Mouse (Mus musculus) hindbrain, embryonic 16.5 days (tissue): ENCODE data around the gene Fga. TPM values are rescaled to one million over a fixed set of nuclear protein-coding genes. Genes with fewer than 3 reads are reported as not detected.

ENCODE experiments used
- ATAC-seq: fragments of 200-750 bp; cut with Nextera tagmentation; 2 replicates; pipeline ENCODE4 v1.8.0; 2017; ENCODE audit warnings: moderate TSS enrichment, moderate library complexity
- H3K27ac ChIP-seq: fragments of 300-500 bp; sonication (generic); 2 replicates; pipeline ENCODE4 v1.5.1; 2014; ENCODE audit warnings: low read depth, mild to moderate bottlenecking, control low read depth, low read length, moderate library complexity
- H3K27me3 ChIP-seq: fragments of 300-500 bp; sonication (generic); replicated peaks from 2 replicates; pipeline ENCODE4 v1.6.1; 2014; ENCODE audit warnings: low read length; ENCODE audit not compliant: control insufficient read depth, insufficient read depth
- H3K36me3 ChIP-seq: fragments of 300-500 bp; sonication (generic); 2 replicates; pipeline ENCODE4 v1.6.1; 2014; ENCODE audit warnings: mild to moderate bottlenecking, low read length, moderate library complexity, mixed read lengths; ENCODE audit not compliant: control insufficient read depth, insufficient read depth
- H3K4me1 ChIP-seq: fragments of 300-500 bp; sonication (generic); 2 replicates; pipeline ENCODE4 v1.6.1; 2014; ENCODE audit warnings: low read depth, low read length; ENCODE audit not compliant: control insufficient read depth, insufficient read depth
- H3K4me2 ChIP-seq: fragments of 300-500 bp; sonication (generic); 2 replicates; pipeline ENCODE4 v1.6.1; 2014; ENCODE audit warnings: mild to moderate bottlenecking, low read length, control low read depth, moderate library complexity
- H3K4me3 ChIP-seq: fragments of 300-500 bp; sonication (generic); 2 replicates; pipeline ENCODE4 v1.5.1; 2014; ENCODE audit warnings: mild to moderate bottlenecking, low read length, control low read depth, moderate library complexity
- H3K9ac ChIP-seq: fragments of 300-500 bp; sonication (generic); 2 replicates; pipeline ENCODE4 v1.6.1; 2014; ENCODE audit warnings: low read depth, mild to moderate bottlenecking, control low read depth, low read length, moderate library complexity
- H3K9me3 ChIP-seq: fragments of 300-500 bp; sonication (generic); 2 replicates; pipeline ENCODE4 v1.6.1; 2014; ENCODE audit warnings: mild to moderate bottlenecking, low read length, moderate library complexity; ENCODE audit not compliant: control insufficient read depth
- WGBS: fragments of 180-500 bp; shearing (Covaris S2); extraction: QIAGEN DNeasy Blood & Tissue Kit; methylation state at CpG from one replicate; pipeline ENCODE4 v1.1.7; 2014; 5-methylcytosine and 5-hydroxymethylcytosine counted together
- polyA plus RNA-seq: library from polyadenylated mRNA; unstranded; fragments of >200 nt; fragmentation: Nextera tagmentation; extraction: Ambion mirVana; gene quantifications from 2 replicates; pipeline ENCODE4 v1.2.1, GENCODE M21; 2015

Gene Fga
- polyA plus RNA-seq, 1 experiment from 2014 or later, result not detected

GRCm38 (mm10) chr3:83055281-83056038 is 29.6 kb downstream of the Fga start, which contains the start of gene Plrg1:
Plrg1 (plus strand) TSS chr3:83055522.
- Histone ChIP-seq H3K36me3 (peaks cover 13% of the 10 kb centered on the region), H3K4me2 (peak within 1 kb of the TSS; percentile 94), H3K27ac (peak within 1 kb of the TSS; percentile 83), H3K9ac (peak within 1 kb of the TSS; percentile 81), H3K4me3 (peak within 1 kb of the TSS; percentile 86), H3K27me3 (no peaks in the 10 kb centered on the region), H3K4me1 (peaks cover 9% of the 10 kb centered on the region), H3K9me3 (no peaks in the 10 kb centered on the region)
- under 1% methylated on average over 60 of the region's 61 CpGs for WGBS
- peak; percentile 99 for ATAC-seq

- Histone ChIP-seq H3K4me3 (no peak overlapping the region), H3K4me1 (peaks cover 9% of the 10 kb centered on the region), H3K27me3 (no peaks in the 10 kb centered on the region), H3K9ac (no peak overlapping the region), H3K27ac (no peak overlapping the region), H3K36me3 (peaks cover 25% of the 10 kb centered on the region), H3K4me2 (no peak overlapping the region), H3K9me3 (no peaks in the 10 kb centered on the region)
- WGBS, result 93% methylated on average over 2 of the region's 2 CpGs
- no peak for ATAC-seq
These were observed 31.2 kb downstream of the Fga start for GRCm38 (mm10) chr3:83057046-83057445.

GRCm38 (mm10) chr3:83067920-83068319 is 42.0 kb downstream of the Fga start:
- no peaks in the 10 kb centered on the region for H3K9me3 ChIP-seq
- 97% methylated on average over 9 of the region's 9 CpGs for WGBS
- H3K4me3 ChIP-seq, result no peak overlapping the region
- H3K27me3 ChIP-seq, result no peaks in the 10 kb centered on the region
- no peak overlapping the region for H3K27ac ChIP-seq
- ATAC-seq, result no peak
- no peaks in the 10 kb centered on the region for H3K4me1 ChIP-seq
- no peak overlapping the region for H3K4me2 ChIP-seq
- peaks cover 58% of the 10 kb centered on the region for H3K36me3 ChIP-seq
- H3K9ac ChIP-seq, result no peak overlapping the region

- ATAC-seq, result no peak
- WGBS, result 96% methylated on average over 13 of the region's 13 CpGs
- Histone ChIP-seq H3K9ac (no peak overlapping the region), H3K4me3 (no peak overlapping the region), H3K36me3 (peaks cover 53% of the 10 kb centered on the region), H3K4me1 (no peaks in the 10 kb centered on the region), H3K9me3 (no peaks in the 10 kb centered on the region), H3K27ac (no peak overlapping the region), H3K4me2 (no peak overlapping the region), H3K27me3 (no peaks in the 10 kb centered on the region)
These were observed 43.0 kb downstream of the Fga start for GRCm38 (mm10) chr3:83068869-83069268.

- Histone ChIP-seq H3K4me2 (no peak overlapping the region), H3K27ac (no peak overlapping the region), H3K36me3 (peaks cover 57% of the 10 kb centered on the region), H3K4me3 (no peak overlapping the region), H3K4me1 (no peaks in the 10 kb centered on the region), H3K9me3 (no peaks in the 10 kb centered on the region), H3K27me3 (no peaks in the 10 kb centered on the region), H3K9ac (no peak overlapping the region)
- 87% methylated on average over 4 of the region's 4 CpGs for WGBS
- no peak for ATAC-seq
These were observed 44.4 kb downstream of the Fga start for GRCm38 (mm10) chr3:83070231-83070630.

- H3K4me2 ChIP-seq, result no peak overlapping the region
- 0 out of 2 replicates have a peak, but pooled peaks cover 3% of the 10 kb centered on the region for H3K4me1 ChIP-seq
- no peaks in the 10 kb centered on the region for H3K9me3 ChIP-seq
- 23% methylated on average over 2 of the region's 3 CpGs for WGBS
- H3K9ac ChIP-seq, result no peak overlapping the region
- H3K4me3 ChIP-seq, result no peak overlapping the region
- peak; percentile 62 for ATAC-seq
- H3K36me3 ChIP-seq, result peaks cover 9% of the 10 kb centered on the region
- no peaks in the 10 kb centered on the region for H3K27me3 ChIP-seq
- no peak overlapping the region for H3K27ac ChIP-seq
These were observed 50.7 kb downstream of the Fga start for GRCm38 (mm10) chr3:83076563-83076962.

GRCm38 (mm10) chr3:83080567-83081055 is 54.7 kb downstream of the Fga start:
- peak overlapping the region; percentile 29 for H3K4me3 ChIP-seq
- H3K27ac ChIP-seq, result no peak overlapping the region
- no peaks in the 10 kb centered on the region for H3K36me3 ChIP-seq
- WGBS, result 7% methylated on average over 11 of the region's 11 CpGs
- H3K9ac ChIP-seq, result no peak overlapping the region
- peak overlapping the region; percentile 51 for H3K4me2 ChIP-seq
- H3K27me3 ChIP-seq, result no peaks in the 10 kb centered on the region
- H3K4me1 ChIP-seq, result 0 out of 2 replicates have a peak, but pooled peaks cover 3% of the 10 kb centered on the region
- H3K9me3 ChIP-seq, result no peaks in the 10 kb centered on the region
- ATAC-seq, result peak; percentile 81

Other genes starting within 250 kb of the Fga start
- 2.1 TPM in 2 replicates for gene Rbm46, start 149.6 kb upstream of the Fga start, polyA plus RNA-seq
- gene Lrat, start 122.1 kb upstream of the Fga start, polyA plus RNA-seq, result 0.46 and 2.3 TPM in 2 replicates
- not detected in 2 replicates for gene Fgg, start 18.4 kb upstream of the Fga start, polyA plus RNA-seq
- gene Fgb, start 23.8 kb downstream of the Fga start, polyA plus RNA-seq, result not detected in 2 replicates
- 95.2 and 95.7 TPM in 2 replicates for gene Plrg1, start 29.4 kb downstream of the Fga start, polyA plus RNA-seq
- gene Dchs2, start 101.9 kb downstream of the Fga start, polyA plus RNA-seq, result 0.89 and 0.92 TPM in 2 replicates